Mouse (Mus musculus): ENCODE results near the gene Lgals3bp.

- TF ChIP-seq CTCF (IDR thresholded peaks at IDR 0.05; ENCODE audit: borderline replicate concordance, control insufficient read depth, extremely low read depth, insufficient read depth, low read length, poor library complexity) (no peak), POLR2A (IDR thresholded peaks at IDR 0.05; ENCODE audit: control insufficient read depth, extremely low read depth, insufficient read depth, low read length, poor library complexity) (no peak)
These were observed 8.2 kb upstream of the Lgals3bp start for GRCm38 (mm10) chr11:118410073-118410444.
